Comparison of ENCODE assay signal across 9 mouse cellular contexts in genomic region chr19:45815831-45816405, GRCm38 (mm10). TPM values are rescaled to one million over a fixed set of nuclear protein-coding genes. Genes with fewer than 3 reads are reported as not detected.
DNase-seq lines count a peak whose midpoint lies in the region; ATAC-seq and TF ChIP-seq lines count a peak whose summit lies in the region.
"Had no signal": no experiment of that assay in that cellular context is flagged by ENCODE, and none has a peak within 500 bp of the region (broad histone marks: within the 10 kb centered on the region; RNA-seq: fewer than 3 reads in every experiment).

Kcnip2 (minus strand) TSS chr19:45816061.

- no peak within 1 kb of the TSS for H3K27ac ChIP-seq in forebrain, embryonic 12.5 days
- no peak within 1 kb of the TSS for H3K27ac ChIP-seq in hindbrain, embryonic 14.5 days
- peak within 1 kb of the TSS; percentile 89 for H3K27ac ChIP-seq in left cerebral cortex, adult 2 months
- H3K27ac ChIP-seq in midbrain, embryonic 12.5 days (replicated peaks): no peak within 1 kb of the TSS

- H3K9me3 ChIP-seq in forebrain, embryonic 12.5 days: no peaks in the 10 kb centered on the region
- H3K9me3 ChIP-seq in hindbrain, embryonic 14.5 days (ENCODE audit: control insufficient read depth, low read length): no peaks in the 10 kb centered on the region
- no peaks in the 10 kb centered on the region for H3K9me3 ChIP-seq in midbrain, embryonic 12.5 days

- peak within 1 kb of the TSS; percentile 50 for H3K9ac ChIP-seq in forebrain, embryonic 12.5 days
- peak within 1 kb of the TSS; percentile 66 for H3K9ac ChIP-seq in hindbrain, embryonic 14.5 days
- H3K9ac ChIP-seq in midbrain, embryonic 12.5 days (replicated peaks): peak within 1 kb of the TSS; percentile 60

- intact Hi-C loops in left cerebral cortex, adult 2 months (cut with DNase I): loop anchor here (1.0 to 5.0 kb wide), 3 partner anchors 56 to 130 kb away; no protein-coding TSS in a partner anchor

- peak; percentile 58 for TF ChIP-seq CTCF in left cerebral cortex, adult 2 months (IDR thresholded peaks at IDR 0.05)

- H3K4me2 ChIP-seq in forebrain, embryonic 12.5 days: peak within 1 kb of the TSS; percentile 79
- H3K4me2 ChIP-seq in hindbrain, embryonic 14.5 days (replicated peaks): peak within 1 kb of the TSS; percentile 90
- peak within 1 kb of the TSS; percentile 93 for H3K4me2 ChIP-seq in midbrain, embryonic 12.5 days (replicated peaks)

- peaks cover 48% of the 10 kb centered on the region for H3K4me1 ChIP-seq in forebrain, embryonic 12.5 days
- peaks cover 32% of the 10 kb centered on the region for H3K4me1 ChIP-seq in hindbrain, embryonic 14.5 days (replicated peaks; ENCODE audit: control insufficient read depth, insufficient read depth, low read length)
- H3K4me1 ChIP-seq in midbrain, embryonic 12.5 days: peaks cover 49% of the 10 kb centered on the region

- WGBS in forebrain, embryonic 12.5 days: under 1% methylated on average over 21 of the region's 29 CpGs
- WGBS in hindbrain, embryonic 14.5 days: under 1% methylated on average over 21 of the region's 29 CpGs
- under 1% methylated on average over 18 of the region's 29 CpGs for WGBS in midbrain, embryonic 12.5 days

- peak; percentile 73 for ATAC-seq in forebrain, embryonic 12.5 days (ENCODE audit: low FRiP score)
- ATAC-seq in hindbrain, embryonic 14.5 days (ENCODE audit: low FRiP score): peak; percentile 38; the same call in 1 of the 2 replicates
- ATAC-seq in midbrain, embryonic 12.5 days (ENCODE audit: low FRiP score, low read depth): peak; percentile 64

- peaks cover 38% of the 10 kb centered on the region for H3K27me3 ChIP-seq in forebrain, embryonic 12.5 days
- no peaks in the 10 kb centered on the region; the same call in 1 of the 2 replicates for H3K27me3 ChIP-seq in hindbrain, embryonic 14.5 days (ENCODE audit: control insufficient read depth, insufficient read depth, low read length)
- peaks cover 51% of the 10 kb centered on the region for H3K27me3 ChIP-seq in midbrain, embryonic 12.5 days

- H3K4me3 ChIP-seq in forebrain, embryonic 12.5 days (replicated peaks): peak within 1 kb of the TSS; percentile 46
- peak within 1 kb of the TSS; percentile 39 for H3K4me3 ChIP-seq in hindbrain, embryonic 14.5 days (replicated peaks; ENCODE audit: low read length)
- peak within 1 kb of the TSS; percentile 64 for H3K4me3 ChIP-seq in left cerebral cortex, adult 2 months
- H3K4me3 ChIP-seq in midbrain, embryonic 12.5 days: peak within 1 kb of the TSS; percentile 46

- no peaks in the 10 kb centered on the region for H3K36me3 ChIP-seq in forebrain, embryonic 12.5 days (replicated peaks)
- H3K36me3 ChIP-seq in hindbrain, embryonic 14.5 days (replicated peaks; ENCODE audit: control insufficient read depth, insufficient read depth): no peaks in the 10 kb centered on the region
- no peaks in the 10 kb centered on the region for H3K36me3 ChIP-seq in midbrain, embryonic 12.5 days

- DNase-seq in kidney, adult 11 months: peak; percentile 20
- DNase-seq in kidney, adult 8-10 months: no peak
- peak; percentile 32 for DNase-seq in hindbrain, embryonic 14.5 days (ENCODE audit: low spot score)
- peak; percentile 66 to 71 for DNase-seq in left cerebral cortex, adult 2 months (ENCODE audit: extremely low spot score in 1 of 2, low spot score in 2 of 2)
- peak; percentile 76 for DNase-seq in testis, postnatal 10 days (ENCODE audit: low spot score)
- no peak for DNase-seq in gastrocnemius, postnatal 25 days

RNA-seq across cellular contexts. Expression of gene Kcnip2, which starts in this region (rescaled TPM):
- 2.7 and 4.0 TPM in 2 replicates for polyA plus RNA-seq in forebrain, embryonic 12.5 days (2016; fragmentation: Nextera tagmentation; extraction: Ambion mirVana)
- polyA plus RNA-seq in hindbrain, embryonic 14.5 days (2014; fragmentation: Nextera tagmentation; extraction: Ambion mirVana): 14.1 and 17.6 TPM in 2 replicates
- total RNA-seq in left cerebral cortex, adult 2 months (2021): 100 to 1,000 TPM; 142 to 170 TPM
- polyA plus RNA-seq in midbrain, embryonic 12.5 days (2016; fragmentation: Nextera tagmentation; extraction: Ambion mirVana): 1.2 and 1.9 TPM in 2 replicates
- total RNA-seq in gastrocnemius, postnatal 25 days (2021): under 1 TPM in 1 of 2 experiments, not detected in 1; 0.29 TPM
- total RNA-seq: MEL had no signal

Comparison
In these comparisons a context has a peak if more than half of its experiments do, and no peak if none do; other contexts are left out.
1. RNA of gene Kcnip2 (total RNA-seq): 142 to 170 TPM in left cerebral cortex, adult 2 months; 0.29 TPM in gastrocnemius, postnatal 25 days; every median in the first group is over 100 times any median in the second.
2. DNase-seq: peak in kidney, adult 11 months (single experiment), hindbrain, embryonic 14.5 days (single experiment), left cerebral cortex, adult 2 months (2 of 2) and testis, postnatal 10 days (single experiment); none in kidney, adult 8-10 months (0 of 2) and gastrocnemius, postnatal 25 days (single experiment).
3. Peak in every context shown above with its lines, with median percentiles within 50 percentile points of each other: ATAC-seq, H3K4me2 ChIP-seq, H3K4me3 ChIP-seq and H3K9ac ChIP-seq.